Mouse (Mus musculus) layer of hippocampus, adult 8-10 months (tissue): Measurements from ENCODE around the gene Actb. TPM values are rescaled to one million over a fixed set of nuclear protein-coding genes. Genes with fewer than 3 reads are reported as not detected.

Experiments
- DNase-seq, 2 experiments: peaks; one replicate each; pipeline ENCODE4 v3.0.0; 2022; ENCODE audit warnings: low spot score in 2 of 2
- total RNA-seq, 4 experiments: library from RNA; stranded (reverse); gene quantifications; 2 replicates each; pipeline ENCODE4 v1.2.4; 2022

Actb gene
- total RNA-seq, 4 experiments from 2014 or later: 2,836 to 3,420 (median 3,105) TPM

DNA sequence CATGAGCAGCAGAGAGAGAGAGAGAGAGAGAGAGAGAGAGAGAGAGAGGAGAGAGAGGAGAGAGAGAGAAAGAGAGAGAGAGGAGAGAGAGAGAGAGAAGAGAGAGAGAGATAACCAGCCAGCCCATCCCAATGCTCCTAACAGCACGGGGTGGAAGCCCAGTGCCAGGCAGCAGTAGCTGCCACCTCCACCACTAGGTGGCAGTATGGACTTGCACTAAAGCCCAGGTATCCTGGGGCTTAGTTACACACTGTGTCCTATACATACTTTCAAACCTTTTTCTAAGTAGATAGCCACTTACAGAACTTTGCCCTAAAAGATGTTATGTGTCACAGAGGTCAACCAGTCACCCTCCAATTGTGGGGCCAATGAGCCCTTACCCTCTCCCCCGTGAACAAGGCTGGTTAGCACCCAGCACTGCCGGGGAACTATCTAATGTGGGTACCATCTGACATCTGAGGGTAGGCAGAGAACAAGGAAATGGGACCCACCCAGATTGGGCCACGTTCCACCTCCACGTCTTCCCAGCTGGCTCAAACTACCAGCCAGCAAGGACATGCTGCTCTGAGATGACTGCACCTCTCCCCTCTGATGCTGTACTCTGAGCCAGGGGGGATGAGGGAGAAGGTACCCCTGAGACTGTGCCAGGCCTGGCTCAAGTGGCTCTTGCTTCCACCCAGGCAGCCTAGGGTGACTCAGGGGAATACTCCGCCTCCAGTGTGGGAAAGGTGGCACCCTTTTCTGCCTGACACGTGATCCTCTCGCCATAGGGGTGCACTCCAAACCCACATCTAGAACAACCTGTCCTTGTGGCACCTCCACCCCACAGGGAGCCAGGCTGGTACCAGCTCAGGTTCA, 27.0 kb downstream of the Actb start:
- peak; percentile 74 to 87 for DNase-seq

DNA sequence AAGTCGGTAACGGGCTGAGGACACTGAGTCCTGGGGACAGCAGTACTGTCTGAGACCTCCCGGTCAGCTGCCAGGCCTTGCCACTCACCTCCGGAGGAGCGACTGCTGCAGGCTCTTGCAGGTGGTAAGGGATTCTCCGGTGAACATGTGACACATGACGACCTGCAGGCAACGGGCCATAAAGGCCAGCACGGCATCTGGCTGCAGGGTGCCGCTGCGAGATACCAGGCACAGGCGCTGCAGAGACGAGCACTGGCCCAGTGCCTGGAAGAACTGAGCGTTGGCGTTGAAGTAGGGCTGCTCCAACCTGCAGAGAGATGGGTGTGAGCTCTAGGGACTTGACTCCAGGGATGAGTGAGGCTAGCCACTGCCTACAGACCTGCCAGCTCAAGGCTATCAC, 28.0 kb downstream of the Actb start:
- DNase-seq: peak in 1 of 2 experiments; percentile 64

DNA sequence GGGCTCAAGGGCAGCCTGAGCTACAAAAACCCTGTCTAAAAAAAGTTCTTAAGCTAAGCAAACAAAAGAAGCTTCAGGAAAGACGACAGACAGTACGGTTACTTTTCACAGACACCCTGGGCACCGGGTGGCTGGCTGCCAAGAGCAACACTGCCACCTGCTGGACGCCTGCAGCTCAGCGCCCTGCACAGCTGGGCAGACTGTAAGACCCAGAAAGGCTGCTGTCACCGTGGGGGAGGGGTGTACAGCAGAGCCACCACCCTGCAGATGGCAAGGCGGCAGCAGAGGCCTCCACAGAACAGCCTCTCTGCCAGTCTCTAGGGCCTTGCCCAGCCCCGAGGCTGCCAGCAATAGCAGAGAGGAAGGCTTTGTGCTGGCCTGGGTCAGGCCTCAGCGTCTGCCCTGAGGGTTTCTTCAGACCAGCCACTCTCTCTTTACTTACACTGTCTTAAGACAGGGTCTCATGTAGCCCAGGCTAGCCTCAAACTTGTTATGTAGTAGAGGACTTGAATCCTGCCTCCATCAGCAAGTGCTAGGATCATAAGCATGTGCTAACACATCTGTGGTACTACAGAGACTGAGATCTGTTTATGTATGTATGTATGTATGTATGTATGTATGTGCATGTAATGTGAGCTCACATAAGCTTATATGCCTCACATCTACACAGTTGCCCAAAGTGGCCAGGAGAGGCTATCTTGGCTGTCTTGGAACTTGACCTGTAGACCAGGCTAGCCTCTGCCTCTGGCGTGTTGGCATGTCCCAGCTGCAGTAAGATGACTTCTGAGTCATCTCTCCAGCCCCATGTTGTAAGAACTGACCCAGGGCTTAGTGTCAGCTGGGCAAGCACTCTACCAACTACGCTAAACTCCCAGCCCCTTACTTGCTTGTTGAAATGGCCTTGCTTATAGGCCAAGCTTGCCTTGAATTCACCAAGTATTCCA, 28.9 kb downstream of the Actb start:
- peak; percentile 85 to 89 for DNase-seq

DNA sequence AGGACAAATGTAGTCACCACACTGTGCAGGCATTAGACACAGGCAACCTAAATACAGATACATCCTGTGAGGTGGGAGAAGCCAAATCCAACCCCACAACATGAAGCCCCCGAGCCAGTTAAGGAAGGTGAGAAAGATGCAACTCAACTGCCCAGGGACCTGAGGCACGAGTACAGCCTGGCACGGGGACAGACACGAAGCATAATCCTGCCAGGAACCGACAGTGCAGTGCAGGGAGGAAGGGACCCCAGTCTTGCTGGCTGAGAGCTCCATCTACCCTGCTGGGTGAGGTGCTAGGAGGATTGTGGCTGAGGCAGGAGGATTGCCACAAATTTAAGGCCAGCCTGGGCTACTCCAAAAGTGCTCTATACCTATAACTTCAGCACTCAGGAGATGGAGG, 29.7 kb downstream of the Actb start:
- no peak for DNase-seq

DNA sequence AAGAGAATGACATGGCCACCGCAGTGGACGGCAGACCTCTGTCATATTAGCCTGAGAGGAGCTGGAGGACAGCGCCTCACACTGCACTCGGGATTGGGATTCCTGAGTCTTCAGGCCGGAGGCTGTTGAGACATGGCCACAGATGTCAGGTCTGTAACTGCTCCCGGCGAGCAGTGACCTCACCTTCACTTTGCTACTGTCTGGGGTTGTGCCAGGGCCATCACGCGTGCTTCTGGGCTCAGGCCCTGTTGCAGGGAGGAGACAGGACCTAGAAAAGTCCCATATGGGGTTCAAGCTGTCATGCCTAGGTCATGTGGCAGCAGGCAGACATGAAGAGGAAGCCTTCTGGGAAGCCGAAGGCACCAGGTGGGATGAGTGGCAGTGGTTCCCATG, 31.0 kb downstream of the Actb start:
- no peak for DNase-seq

DNA sequence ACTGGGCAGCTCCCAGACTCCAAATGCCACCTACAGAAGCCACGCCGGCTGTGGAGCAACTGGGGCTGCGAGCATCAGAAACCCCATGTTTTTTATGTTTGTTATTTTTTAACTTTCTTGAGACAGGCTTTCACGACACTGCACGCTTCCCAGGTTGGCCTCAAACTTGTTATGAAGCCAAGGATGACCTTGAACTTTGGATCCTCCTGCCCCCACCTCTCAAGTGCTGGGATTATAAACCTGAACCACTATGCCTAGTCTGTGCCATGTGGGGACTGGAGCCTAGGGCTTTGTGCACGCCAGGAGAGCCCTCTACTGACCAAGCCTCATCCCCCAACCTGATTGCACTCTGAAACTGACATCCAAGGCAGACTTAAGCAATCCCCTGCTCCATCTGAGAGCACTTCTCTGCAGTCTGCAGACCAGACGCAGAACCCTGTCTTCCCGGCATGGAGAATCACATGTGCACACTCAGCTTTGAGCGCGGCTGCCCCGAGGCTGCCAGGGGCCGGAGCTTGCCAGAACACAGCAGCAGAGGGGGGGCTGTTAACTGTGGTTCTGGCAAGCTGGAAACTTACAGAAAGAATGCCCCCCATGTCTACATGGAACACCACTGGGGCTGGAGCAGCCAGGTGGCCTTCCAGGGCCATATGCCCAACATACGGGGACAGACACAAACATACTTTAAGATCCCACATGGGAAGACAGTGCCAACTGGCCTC, 31.6 kb downstream of the Actb start:
- DNase-seq: no peak

DNA sequence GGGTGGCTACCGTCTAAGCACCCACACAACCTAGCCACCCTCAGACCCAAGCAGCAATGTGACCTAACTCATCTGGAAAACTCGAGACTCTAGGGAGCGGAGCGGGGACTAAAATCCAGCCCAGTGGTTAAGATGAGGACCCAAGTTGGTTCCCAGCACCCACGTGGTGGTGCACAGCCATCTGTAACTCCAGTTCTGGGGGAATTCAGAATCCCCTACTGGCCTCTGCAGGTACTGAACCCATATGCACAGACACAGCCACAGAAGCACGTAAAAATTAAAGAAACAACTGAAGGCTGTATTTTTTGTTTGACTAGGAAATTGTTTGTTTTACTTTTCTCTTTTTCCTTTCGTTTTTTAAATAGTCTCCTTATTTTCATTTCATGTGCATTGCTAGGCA, 32.8 kb downstream of the Actb start:
- DNase-seq: no peak

DNA sequence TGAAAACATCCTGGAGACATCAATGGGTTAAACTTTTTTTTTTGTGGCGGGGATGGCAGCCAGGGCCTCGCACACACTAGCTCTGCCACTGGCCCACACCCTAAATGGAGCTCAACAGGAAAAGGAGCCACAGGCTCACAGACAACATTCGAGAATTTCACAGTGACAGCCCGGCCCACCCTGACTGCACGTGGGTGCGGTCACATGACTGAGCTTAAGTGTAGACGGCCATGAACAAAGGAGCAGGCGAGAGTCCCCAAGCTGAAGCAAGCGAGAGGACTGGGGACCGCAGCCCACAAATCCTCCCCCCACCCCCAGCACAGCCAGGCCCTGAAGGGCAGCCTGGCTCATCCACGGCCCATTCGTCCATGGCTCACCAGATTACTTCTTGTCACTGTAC, 34.8 kb downstream of the Actb start:
- no peak for DNase-seq

DNA sequence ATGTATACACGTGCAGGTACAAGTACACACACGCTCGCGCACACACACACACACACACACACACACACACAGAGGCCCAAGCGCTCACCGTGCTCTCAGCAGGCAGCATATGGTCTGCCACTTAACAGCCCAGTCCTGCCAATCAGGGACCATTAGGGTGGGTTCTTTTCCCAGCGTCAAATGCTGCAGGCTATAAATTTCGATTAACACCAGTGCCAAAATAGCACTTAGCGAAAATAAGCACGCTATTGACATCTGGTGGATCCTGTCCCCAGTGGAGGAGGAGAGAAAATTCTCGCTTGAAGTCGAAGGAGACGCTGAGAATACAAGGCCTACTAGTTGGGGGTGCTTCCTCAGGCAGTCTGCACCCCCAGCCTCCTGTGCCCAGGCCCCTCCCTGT, 37.1 kb downstream of the Actb start:
- no peak for DNase-seq

DNA sequence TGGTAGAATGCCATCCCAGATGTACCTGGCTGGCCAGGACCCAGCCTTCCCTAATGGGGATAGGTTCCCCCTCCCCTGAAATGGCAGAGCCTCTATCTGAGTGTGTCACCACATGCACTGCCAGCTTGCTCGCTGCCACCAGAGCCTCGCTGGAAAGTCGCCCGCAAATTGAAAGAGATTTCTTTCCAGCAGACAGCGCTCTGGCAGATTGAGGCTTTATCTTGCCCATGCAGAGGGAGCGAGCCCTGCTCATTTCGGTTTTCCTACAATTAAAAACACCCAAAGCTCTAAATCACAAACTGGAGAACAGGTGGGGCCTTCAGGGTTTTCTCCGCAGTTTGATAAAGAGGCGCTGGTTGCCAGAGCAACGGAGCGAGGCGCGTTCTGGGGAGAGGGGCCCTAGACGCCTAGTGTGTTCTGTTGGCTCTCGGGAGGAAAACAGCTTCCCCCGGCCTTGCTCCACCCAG, 48.8 kb downstream of the Actb start:
- peak; percentile 86 to 88 for DNase-seq

DNA sequence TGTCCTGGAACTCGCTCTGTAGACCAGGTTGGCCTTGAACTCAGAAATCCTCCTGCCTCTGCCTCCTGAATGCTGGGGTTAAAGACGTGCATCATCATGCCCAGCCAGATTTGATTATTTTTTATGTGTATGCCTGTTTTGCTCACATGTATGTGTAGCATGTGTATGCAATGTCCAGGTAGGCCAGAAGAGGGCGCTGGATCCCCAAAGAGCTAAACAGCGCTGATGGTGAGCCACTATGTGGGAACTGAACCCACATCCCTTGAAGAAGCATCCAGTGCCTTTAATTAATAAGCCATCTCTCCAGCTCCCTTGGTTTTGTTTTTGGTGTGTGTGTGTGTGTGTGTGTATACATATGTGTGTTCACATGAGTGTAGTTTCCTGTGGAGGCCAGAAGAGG, 50.1 kb downstream of the Actb start:
- DNase-seq: no peak

DNA sequence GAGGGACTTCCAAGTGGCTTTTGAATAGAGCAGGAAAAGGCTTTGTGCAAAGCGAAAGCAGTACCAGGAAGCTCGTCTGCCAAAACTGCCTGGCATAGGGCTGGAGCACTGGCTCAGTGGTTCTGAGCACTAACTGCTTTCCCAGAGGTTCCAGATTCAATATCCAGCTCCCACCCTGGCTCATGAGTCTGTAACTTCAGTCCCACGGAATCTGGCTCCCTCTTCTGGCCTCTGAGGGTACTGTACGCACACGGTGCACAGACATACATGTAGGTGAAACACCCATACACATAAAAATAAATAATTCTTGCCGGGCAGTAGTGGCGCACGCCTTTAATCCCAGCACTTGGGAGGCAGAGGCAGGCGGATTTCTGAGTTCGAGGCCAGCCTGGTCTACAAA, 51.7 kb downstream of the Actb start:
- peak in 1 of 2 experiments; percentile 64 for DNase-seq

DNA sequence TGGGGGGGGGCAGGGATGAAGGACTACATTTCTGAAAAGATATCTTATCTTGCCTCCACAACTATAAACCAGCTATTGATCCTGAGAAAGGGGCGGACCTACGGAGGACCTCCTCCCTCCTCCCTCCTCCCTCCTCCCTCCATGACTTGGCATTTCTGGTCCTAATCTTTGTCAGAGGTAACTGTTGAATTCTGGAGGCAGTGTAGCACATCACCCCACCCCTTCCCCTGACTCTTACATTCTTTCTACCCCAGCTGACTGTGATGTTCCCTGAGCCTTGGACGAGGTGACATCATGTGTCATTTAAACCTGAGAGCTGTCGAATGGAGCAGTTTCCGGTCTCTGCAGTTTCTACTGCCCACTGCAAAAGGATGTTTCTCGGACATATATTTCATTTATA, 53.0 kb downstream of the Actb start:
- DNase-seq: no peak

Other genes starting within 250 kb of the Actb start
- gene Slc29a4, start 214.2 kb downstream of the Actb start, total RNA-seq: 10 to 100 TPM; 35.4 to 39.1 (median 37.8) TPM
- gene Tnrc18, start 89.1 kb downstream of the Actb start, total RNA-seq: 100 to 1,000 TPM; 131 to 153 (median 136) TPM
- gene Fbxl18, start 11.3 kb downstream of the Actb start, total RNA-seq: 10 to 100 TPM; 32.3 to 41.1 (median 33.8) TPM
- 100 to 1,000 TPM; 150 to 174 (median 163) TPM for gene Fscn1, start 53.6 kb upstream of the Actb start, total RNA-seq
- 10 to 100 TPM; 44.7 to 51.3 (median 47.7) TPM for gene Rnf216, start 206.2 kb upstream of the Actb start, total RNA-seq
- gene Olfr718-ps1, start 240.8 kb upstream of the Actb start, total RNA-seq: under 1 TPM; 0.09 to 0.29 (median 0.16) TPM